Mouse (Mus musculus) CD4-positive naive resting alpha-beta T cell, adult 76 days (primary cell): ENCODE measurements around the gene Adgra3. TPM values are rescaled to one million over a fixed set of nuclear protein-coding genes. Genes with fewer than 3 reads are reported as not detected.

Source experiments
- total RNA-seq: library from RNA; stranded (reverse); gene quantifications from one replicate; pipeline ENCODE4 v1.2.4, GENCODE M21; 2023

Gene Adgra3
- total RNA-seq = 2.6 TPM

DNA sequence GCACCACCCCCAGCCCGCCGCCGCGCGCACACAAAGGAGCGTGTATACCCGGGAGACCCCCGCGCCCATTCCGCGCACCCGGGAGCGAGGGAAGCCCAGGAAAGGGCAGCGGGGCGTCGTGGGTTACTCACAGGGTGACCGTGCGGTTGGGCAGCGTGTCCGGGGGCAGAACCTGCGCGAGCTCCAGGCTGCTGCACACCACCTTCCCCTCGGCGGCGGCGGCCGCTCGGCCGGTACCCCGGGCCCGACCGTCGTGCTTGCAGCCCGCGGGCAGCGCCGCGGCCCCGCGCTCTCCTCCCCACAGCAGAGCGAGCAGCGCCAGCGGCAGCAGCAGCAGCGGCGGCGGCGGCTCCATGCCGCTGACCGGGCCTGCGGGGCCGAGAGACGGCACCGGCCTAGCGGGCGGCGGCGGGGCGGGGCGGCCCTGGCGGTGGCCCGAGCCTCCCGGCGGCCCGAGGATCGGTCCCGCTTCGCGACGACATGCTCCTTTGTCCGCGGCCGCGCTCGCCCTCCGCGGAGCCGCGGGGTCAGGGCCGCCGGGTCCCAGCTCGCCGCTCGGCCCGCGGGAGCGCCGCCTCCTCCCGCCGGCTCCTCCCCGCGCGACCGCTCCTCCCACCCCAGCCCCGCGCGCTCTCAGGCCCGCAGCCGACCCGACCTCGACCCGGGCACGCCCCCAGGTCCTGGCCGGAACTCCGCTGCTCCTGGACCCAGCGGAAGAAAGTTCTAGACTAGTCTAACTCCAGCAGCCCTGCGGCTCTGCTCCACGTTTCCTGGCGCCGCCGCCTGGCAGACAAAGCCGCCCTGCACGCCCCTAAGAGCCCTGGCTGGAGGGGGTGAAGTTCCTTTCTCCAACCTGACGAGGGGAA is at the start of gene Adgra3:
Gene Adgra3 (minus strand): TSS at position 586 of the 866 bp plus-strand sequence.

